Mouse (Mus musculus) liver, adult 2 months (tissue): Measurements from ENCODE around the gene Rfwd3.

Experiments
- CTCF ChIP-seq: fragments of 200-500 bp; IDR thresholded peaks from 2 replicates; pipeline ENCODE4 v1.5.1; 2011; ENCODE audit warnings: low read depth, low read length, control low read depth
- POLR2A ChIP-seq: fragments of 200-500 bp; IDR thresholded peaks from 2 replicates; pipeline ENCODE4 v1.6.1; 2011; ENCODE audit warnings: low read length, control low read depth; ENCODE audit not compliant: insufficient read depth; ENCODE audit errors: extremely low read depth

DNA sequence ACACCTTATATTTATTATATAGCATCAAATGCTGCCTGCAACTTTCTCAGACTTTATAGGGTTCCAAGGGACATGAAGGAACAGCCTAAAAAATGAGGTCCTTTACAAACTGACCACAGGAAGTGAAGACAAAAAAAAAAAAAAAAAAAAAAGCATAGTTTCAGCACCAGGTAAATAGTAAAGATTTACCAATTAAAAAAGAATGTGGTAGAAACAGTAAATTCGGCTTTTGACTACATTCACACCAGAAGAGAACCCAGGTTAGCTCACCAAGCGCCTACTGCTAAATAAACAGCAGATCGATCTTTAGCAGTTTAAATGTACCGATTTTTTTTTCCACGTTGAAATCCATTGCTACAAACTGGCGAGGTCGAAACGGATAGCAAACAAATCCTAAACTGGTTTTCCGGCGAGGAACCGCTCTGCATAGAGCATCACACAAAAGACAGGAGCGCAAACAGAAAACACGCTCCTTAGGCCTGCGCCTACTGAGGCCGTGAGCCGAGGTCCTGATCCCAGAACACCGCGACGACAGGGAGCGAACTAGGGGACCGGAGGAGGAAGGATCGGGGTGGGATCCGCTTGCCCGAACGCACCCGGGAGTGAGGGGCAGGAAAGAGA is 41.9 kb downstream of the Rfwd3 start:
- TF ChIP-seq CTCF: no peak
- TF ChIP-seq POLR2A: no peak
